Mouse (Mus musculus) kidney, postnatal 0 days (tissue): ENCODE data around the gene Sdccag8. TPM values are rescaled to one million over a fixed set of nuclear protein-coding genes. Genes with fewer than 3 reads are reported as not detected.

Experiments used
- ATAC-seq: fragments of 200-750 bp; cut with Nextera tagmentation; replicated peaks from 2 replicates; pipeline ENCODE4 v1.8.0; 2017; ENCODE audit warnings: low read depth, moderate number of reproducible peaks, moderate TSS enrichment, moderate library complexity; ENCODE audit not compliant: low FRiP score
- DNase-seq: peaks from one replicate; pipeline ENCODE4 v3.0.0-alpha.2; 2016; ENCODE audit warnings: low spot score
- H3K27ac ChIP-seq: fragments of 300-500 bp; sonication (generic); 2 replicates; pipeline ENCODE4 v1.5.1; 2014; ENCODE audit warnings: mild to moderate bottlenecking
- H3K27me3 ChIP-seq: fragments of 300-500 bp; sonication (generic); 2 replicates; pipeline ENCODE4 v1.6.1; 2014; ENCODE audit warnings: low read length, mixed read lengths; ENCODE audit not compliant: insufficient read depth
- H3K36me3 ChIP-seq: fragments of 300-500 bp; sonication (generic); 2 replicates; pipeline ENCODE4 v1.6.1; 2014; ENCODE audit warnings: low read length, mixed read lengths; ENCODE audit not compliant: insufficient read depth
- H3K4me1 ChIP-seq: fragments of 300-500 bp; sonication (generic); replicated peaks from 2 replicates; pipeline ENCODE4 v1.6.1; 2014; ENCODE audit warnings: antibody characterized with exemption, low read length, mixed read lengths; ENCODE audit not compliant: insufficient read depth
- H3K4me2 ChIP-seq: fragments of 300-500 bp; sonication (generic); 2 replicates; pipeline ENCODE4 v1.6.1; 2014; ENCODE audit warnings: mild to moderate bottlenecking, low read length, moderate library complexity, mixed read lengths
- H3K4me3 ChIP-seq: fragments of 300-500 bp; sonication (generic); replicated peaks from 2 replicates; pipeline ENCODE4 v1.5.1; 2014; ENCODE audit warnings: low read depth, low read length
- H3K9ac ChIP-seq: fragments of 300-500 bp; sonication (generic); 2 replicates; pipeline ENCODE4 v1.6.1; 2014; ENCODE audit warnings: low read depth, low read length
- H3K9me3 ChIP-seq: fragments of 300-500 bp; sonication (generic); replicated peaks from 2 replicates; pipeline ENCODE4 v1.6.1; 2016; ENCODE audit warnings: low read length, inconsistent platforms, mixed read lengths
- CTCF ChIP-seq: IDR thresholded peaks from 2 replicates; pipeline ENCODE4 v1.5.1; 2016; ENCODE audit warnings: antibody characterized with exemption, low read depth, mild to moderate bottlenecking, moderate library complexity
- WGBS: fragments of 180-500 bp; shearing (Covaris S2); extraction: QIAGEN DNeasy Blood & Tissue Kit; methylation state at CpG from one replicate; pipeline ENCODE4 v1.1.7; 2014; 5-methylcytosine and 5-hydroxymethylcytosine counted together
- polyA plus RNA-seq: library from polyadenylated mRNA; unstranded; fragments of >200 nt; fragmentation: Nextera tagmentation; extraction: Ambion mirVana; gene quantifications from 2 replicates; pipeline ENCODE4 v1.2.1, GENCODE M21; 2015

The Sdccag8 gene
- polyA plus RNA-seq, 1 experiment from 2014 or later: 22.7 TPM

DNA sequence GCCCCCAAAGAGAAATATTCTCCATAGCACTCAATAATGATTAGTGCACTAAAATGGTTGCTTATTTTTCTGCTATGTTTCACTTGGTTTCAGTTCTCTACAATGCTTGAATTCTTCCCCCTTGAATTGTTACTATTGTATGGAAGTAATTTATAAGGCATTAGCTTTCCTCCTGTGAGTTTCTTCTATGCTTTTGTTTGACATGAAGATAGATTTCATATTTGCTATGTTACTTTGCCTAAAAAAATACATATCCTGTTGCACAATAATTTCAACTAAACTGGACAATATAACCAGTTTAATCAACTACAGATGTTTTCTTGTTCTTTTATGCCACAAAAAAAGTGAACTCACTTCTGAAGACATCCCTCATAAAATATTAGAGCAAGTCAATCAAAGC is 4.3 kb upstream of the Sdccag8 start:
- ATAC-seq: no peak
- Histone ChIP-seq H3K27ac (no peak overlapping the region), H3K4me1 (no peaks in the 10 kb centered on the region), H3K9me3 (no peaks in the 10 kb centered on the region), H3K36me3 (no peaks in the 10 kb centered on the region), H3K27me3 (no peaks in the 10 kb centered on the region), H3K4me2 (no peak overlapping the region), H3K9ac (no peak overlapping the region), H3K4me3 (no peak overlapping the region)
- TF ChIP-seq CTCF: no peak
- no peak for DNase-seq

DNA sequence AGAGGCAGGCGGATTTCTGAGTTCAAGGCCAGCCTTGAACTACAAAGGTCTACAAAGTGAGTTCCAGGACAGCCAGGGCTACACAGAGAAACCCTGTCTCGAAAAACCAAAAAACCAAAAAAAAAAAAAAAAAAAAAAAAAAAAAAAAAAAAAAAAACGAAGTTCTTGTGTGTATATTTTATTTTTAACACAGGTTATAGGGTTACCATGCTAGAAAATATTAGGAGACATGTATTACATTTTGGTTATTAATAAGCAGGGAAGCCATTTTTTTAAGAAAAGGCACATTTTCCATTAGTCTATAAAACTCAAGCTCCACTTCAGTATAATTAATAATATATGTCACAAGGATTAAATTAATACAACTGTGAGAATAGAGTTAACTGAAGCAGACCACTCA is 2.6 kb upstream of the Sdccag8 start:
- ATAC-seq (no peak), DNase-seq (no peak)
- Histone ChIP-seq H3K4me1 (no peaks in the 10 kb centered on the region), H3K4me3 (no peak overlapping the region), H3K27me3 (no peaks in the 10 kb centered on the region), H3K36me3 (no peaks in the 10 kb centered on the region), H3K4me2 (peak overlapping the region; percentile 64), H3K27ac (no peak overlapping the region), H3K9me3 (no peaks in the 10 kb centered on the region), H3K9ac (no peak overlapping the region)
- WGBS: 77% methylated on average over 3 of the region's 3 CpGs
- no peak for TF ChIP-seq CTCF

DNA sequence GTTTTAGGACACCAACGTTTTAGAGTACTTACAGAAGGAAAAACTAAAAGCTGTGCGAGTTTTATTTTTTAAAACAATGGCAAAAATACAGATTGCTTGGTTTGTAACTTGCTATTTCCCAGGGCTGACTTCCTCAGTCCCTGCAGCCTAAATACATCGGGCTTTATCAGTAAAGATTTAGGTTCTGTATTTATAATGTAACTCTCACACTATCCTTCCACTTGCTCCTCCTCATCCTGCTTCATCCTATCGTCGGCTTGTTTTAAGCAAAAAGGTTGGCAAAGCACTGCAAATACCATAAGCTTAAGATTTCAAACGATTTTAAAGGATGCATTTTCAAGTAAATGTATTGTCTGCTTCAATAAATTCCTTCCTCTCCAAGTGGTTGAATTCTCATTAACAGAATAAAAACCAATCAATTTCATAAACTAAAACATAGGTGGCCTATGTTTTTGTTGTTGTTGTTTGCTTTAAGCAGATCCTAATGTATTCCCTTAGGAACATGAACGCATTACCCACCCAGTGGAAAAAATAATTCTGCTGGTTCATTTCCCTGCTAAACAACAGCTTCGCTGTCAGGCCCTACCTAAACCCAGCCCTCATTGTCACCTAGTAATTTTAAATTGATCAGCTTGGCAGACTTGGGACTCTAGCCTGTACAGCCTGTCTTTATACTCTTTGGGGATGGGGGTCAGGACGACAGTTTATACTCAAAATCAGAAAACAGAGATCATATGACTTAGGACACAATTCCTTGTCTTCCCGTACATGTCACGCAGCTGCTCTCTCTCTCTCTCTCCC is 1.8 kb upstream of the Sdccag8 start:
- no peaks in the 10 kb centered on the region for H3K4me1 ChIP-seq
- no peak for TF ChIP-seq CTCF
- WGBS: 17% methylated on average over 11 of the region's 11 CpGs
- peak overlapping the region; percentile 73 for H3K9ac ChIP-seq
- peak overlapping the region; percentile 87 for H3K4me3 ChIP-seq
- peak overlapping the region; percentile 91 for H3K27ac ChIP-seq
- H3K36me3 ChIP-seq: no peaks in the 10 kb centered on the region
- ATAC-seq (no peak), DNase-seq (no peak)
- H3K27me3 ChIP-seq: no peaks in the 10 kb centered on the region
- peak overlapping the region; percentile 64 for H3K4me2 ChIP-seq
- H3K9me3 ChIP-seq: no peaks in the 10 kb centered on the region

- Histone ChIP-seq H3K9ac (peak overlapping the region; percentile 73), H3K4me1 (no peaks in the 10 kb centered on the region), H3K36me3 (no peaks in the 10 kb centered on the region), H3K27ac (peak overlapping the region; percentile 91), H3K4me2 (peak overlapping the region; percentile 64), H3K4me3 (peak overlapping the region; percentile 87), H3K27me3 (no peaks in the 10 kb centered on the region), H3K9me3 (no peaks in the 10 kb centered on the region)
- TF ChIP-seq CTCF: no peak
- WGBS: under 1% methylated on average over 55 of the region's 75 CpGs
- ATAC-seq (peak; percentile 52), DNase-seq (peak; percentile 73)
Measured at GRCm38 (mm10) chr1:176813292-176814035, 996 bp upstream of the Sdccag8 start.

GRCm38 (mm10) chr1:176814036-176814420 is 432 bp upstream of the Sdccag8 start, which contains the start of gene Cep170:
TSS of gene Cep170 (minus strand) at chr1:176814067.
- Histone ChIP-seq H3K27ac (peak within 1 kb of the TSS; percentile 91), H3K4me1 (no peaks in the 10 kb centered on the region), H3K4me3 (peak within 1 kb of the TSS; percentile 87), H3K9me3 (no peaks in the 10 kb centered on the region), H3K9ac (peak within 1 kb of the TSS; percentile 73), H3K36me3 (no peaks in the 10 kb centered on the region), H3K27me3 (no peaks in the 10 kb centered on the region), H3K4me2 (peak within 1 kb of the TSS; percentile 64)
- DNase-seq: peak; percentile 99
- no peak for TF ChIP-seq CTCF
- WGBS: under 1% methylated on average over 28 of the region's 28 CpGs
- peak; percentile 90 for ATAC-seq

- DNase-seq: no peak
- WGBS: 80% methylated on average over 4 of the region's 4 CpGs
- Histone ChIP-seq H3K9me3 (no peaks in the 10 kb centered on the region), H3K36me3 (no peaks in the 10 kb centered on the region), H3K9ac (no peak overlapping the region), H3K4me2 (no peak overlapping the region), H3K27ac (no peak overlapping the region), H3K27me3 (no peaks in the 10 kb centered on the region), H3K4me3 (no peak overlapping the region), H3K4me1 (no peaks in the 10 kb centered on the region)
- ATAC-seq: no peak
- TF ChIP-seq CTCF: no peak
Measured at GRCm38 (mm10) chr1:176816728-176817127, 2.3 kb downstream of the Sdccag8 start.
